Mouse (Mus musculus) E14TG2a.4 (cell line): ENCODE measurements at regions not wholly inside any gene's neighbourhood (a gene's known extent, or its start where the extent isn't known, plus 50 kb on each side); places are given as distances from the start of the nearest gene placed in this dataset.

ENCODE experiments used
- CTCF ChIP-seq: conservative IDR thresholded peaks from 2 replicates; pipeline ENCODE4 v1.5.1; 2014; ENCODE audit warnings: low read length
- NANOG ChIP-seq: IDR thresholded peaks from 2 replicates; pipeline ENCODE4 v1.6.1; 2014; ENCODE audit warnings: borderline replicate concordance, low read length, mixed read lengths
- POU5F1 ChIP-seq: IDR thresholded peaks from 2 replicates; pipeline ENCODE4 v1.6.1; 2014; ENCODE audit warnings: low read length, borderline replicate concordance

DNA sequence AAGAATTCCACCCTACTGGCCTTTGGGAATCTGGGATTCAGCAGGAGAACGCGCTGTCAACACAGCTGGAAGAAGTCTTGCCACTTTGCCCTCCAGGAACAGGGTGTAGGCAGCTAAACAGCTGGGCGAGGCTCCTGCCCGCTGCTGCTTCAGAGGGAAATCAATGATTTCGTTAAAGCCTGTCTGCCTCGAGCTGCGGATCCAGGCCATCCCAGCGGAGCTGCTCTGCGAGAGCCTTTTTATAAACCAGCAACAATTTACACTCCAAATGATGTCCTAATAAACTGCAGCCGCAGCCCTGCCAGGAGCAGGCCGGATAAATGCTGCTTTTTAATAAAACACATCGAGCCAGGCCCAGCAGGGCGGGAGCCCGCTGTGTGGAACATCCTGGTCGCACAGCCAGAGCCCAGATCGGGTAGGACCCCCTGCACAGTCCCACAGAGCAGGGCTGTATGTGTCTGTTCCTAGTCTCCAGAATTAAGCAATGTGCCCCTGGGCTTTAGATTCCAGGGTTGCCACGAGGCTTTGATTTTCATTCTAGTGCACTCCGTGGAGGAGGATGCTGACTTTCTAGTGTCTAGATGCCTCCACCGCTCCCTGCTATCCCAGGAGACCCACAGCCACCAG is 78.6 kb upstream of the Hs3st2 start:
- no peak for TF ChIP-seq CTCF
- TF ChIP-seq POU5F1 = no peak
- TF ChIP-seq NANOG = no peak
